9 mouse cellular contexts compared by ENCODE assay signal in the genomic region with DNA sequence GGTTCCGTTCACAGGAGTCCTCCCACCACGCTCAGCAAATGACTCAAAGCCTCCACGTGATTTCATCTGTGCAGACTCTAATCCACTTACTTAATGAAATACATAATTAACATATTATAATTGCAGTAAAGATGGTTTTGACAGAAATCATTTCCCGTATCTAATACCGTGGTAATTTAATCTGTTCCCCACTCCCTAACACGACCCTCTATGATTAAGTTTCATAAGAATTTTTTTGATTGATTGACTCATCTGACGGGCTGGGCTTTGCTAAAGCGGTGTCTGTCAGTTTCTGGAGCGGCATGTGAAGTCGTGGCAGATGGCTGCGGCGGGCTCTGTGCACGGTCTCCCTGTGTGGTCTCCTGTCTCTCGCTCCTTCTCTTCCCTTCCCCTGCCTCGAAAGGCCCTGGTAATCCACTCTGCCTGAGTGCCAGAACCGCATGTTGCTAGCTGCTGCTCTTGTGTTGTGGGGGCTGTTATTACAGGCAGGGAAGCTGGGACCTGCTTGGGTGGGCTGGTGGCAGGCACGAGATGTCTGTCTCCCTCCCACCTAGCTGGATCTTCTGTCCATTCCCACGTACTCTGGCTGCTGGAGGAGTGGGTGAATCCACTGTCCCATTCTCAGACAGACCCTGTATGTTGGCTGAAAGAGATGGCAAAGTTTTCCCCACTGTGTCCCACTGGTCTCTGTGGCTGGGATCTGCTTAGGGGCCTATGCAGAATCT.
DNase-seq lines count a peak whose midpoint lies in the region; ATAC-seq and TF ChIP-seq lines count a peak whose summit lies in the region.
"Had no signal": no experiment of that assay in that cellular context is flagged by ENCODE, and none has a peak within 500 bp of the region (broad histone marks: within the 10 kb centered on the region; RNA-seq: fewer than 3 reads in every experiment).

No protein-coding gene starts in this region.

- H3K36me3 ChIP-seq in limb, embryonic 14.5 days (ENCODE audit: control insufficient read depth, insufficient read depth, low read length) = no peaks in the 10 kb centered on the region
- H3K36me3 ChIP-seq in stomach, embryonic 16.5 days (ENCODE audit: control insufficient read depth, insufficient read depth, low read length) = no peaks in the 10 kb centered on the region

- H3K27ac ChIP-seq in limb, embryonic 14.5 days (replicated peaks; ENCODE audit: low read depth, low read length) = no peak overlapping the region
- no peak overlapping the region for H3K27ac ChIP-seq in stomach, embryonic 16.5 days (ENCODE audit: low read length)

- H3K4me2 ChIP-seq in limb, embryonic 14.5 days (replicated peaks; ENCODE audit: low read depth, low read length, severe bottlenecking) = no peak overlapping the region
- H3K4me2 ChIP-seq in stomach, embryonic 16.5 days (ENCODE audit: low read depth, low read length) = no peak overlapping the region

- WGBS in limb, embryonic 14.5 days = 47% methylated on average over 18 of the region's 18 CpGs
- 36% methylated on average over 18 of the region's 18 CpGs for WGBS in stomach, embryonic 16.5 days

- peaks cover 6% of the 10 kb centered on the region for H3K4me1 ChIP-seq in limb, embryonic 14.5 days (ENCODE audit: control insufficient read depth, insufficient read depth, low read length)
- peaks cover 5% of the 10 kb centered on the region for H3K4me1 ChIP-seq in stomach, embryonic 16.5 days (ENCODE audit: control insufficient read depth, insufficient read depth, low read length)

- no peak overlapping the region for H3K9ac ChIP-seq in limb, embryonic 14.5 days (ENCODE audit: low read depth, low read length, severe bottlenecking)
- H3K9ac ChIP-seq in stomach, embryonic 16.5 days (ENCODE audit: low read length) = no peak overlapping the region

- peak; percentile 68 for ATAC-seq in limb, embryonic 14.5 days (ENCODE audit: low FRiP score, low read depth)
- peak; percentile 39; the same call in 1 of the 2 replicates for ATAC-seq in stomach, embryonic 16.5 days (ENCODE audit: insufficient read depth, low FRiP score)
- ATAC-seq in monocyte, adult 5-6 weeks (replicated peaks; ENCODE audit: insufficient number of reproducible peaks, low FRiP score, low TSS enrichment, poor library complexity, severe bottlenecking) = no peak

- no peaks in the 10 kb centered on the region for H3K27me3 ChIP-seq in limb, embryonic 14.5 days (ENCODE audit: control insufficient read depth, insufficient read depth, low read length)
- no peaks in the 10 kb centered on the region for H3K27me3 ChIP-seq in stomach, embryonic 16.5 days (ENCODE audit: control insufficient read depth, insufficient read depth, low read length)

- peak; percentile 13 to 29 for DNase-seq in cerebellum, postnatal 36 days
- no peak for DNase-seq in cerebellum, adult 9-11 months
- DNase-seq in right cerebral cortex, postnatal 10 days (ENCODE audit: low spot score in 2 of 2) = peak; percentile 30 to 36
- no peak for DNase-seq in right cerebral cortex, postnatal 36 days (ENCODE audit: low spot score in 2 of 2)
- DNase-seq in limb, embryonic 14.5 days (ENCODE audit: low spot score) = peak; percentile 30
- DNase-seq in kidney, adult 9 months = no peak
- DNase-seq: B cell, adult 2 months had no signal

- no peak for TF ChIP-seq POLR2A in limb, embryonic 14.5 days (IDR thresholded peaks at IDR 0.05; ENCODE audit: borderline replicate concordance, extremely low read depth, insufficient read depth, insufficient read length)

- no peak overlapping the region for H3K4me3 ChIP-seq in limb, embryonic 14.5 days (replicated peaks; ENCODE audit: low read length)
- no peak overlapping the region for H3K4me3 ChIP-seq in stomach, embryonic 16.5 days (replicated peaks; ENCODE audit: low read length)

- no peaks in the 10 kb centered on the region; the same call in 1 of the 2 replicates for H3K9me3 ChIP-seq in limb, embryonic 14.5 days (ENCODE audit: control insufficient read depth, low read length)
- 0 out of 2 replicates have a peak, but pooled peaks cover 5% of the 10 kb centered on the region for H3K9me3 ChIP-seq in stomach, embryonic 16.5 days (replicated peaks; ENCODE audit: control insufficient read depth, low read length)

Comparison
In these comparisons a context has a peak if more than half of its experiments do, and no peak if none do; other contexts are left out.
1. DNase-seq: peak in cerebellum, postnatal 36 days (2 of 2), right cerebral cortex, postnatal 10 days (2 of 2) and limb, embryonic 14.5 days (single experiment); none in cerebellum, adult 9-11 months (single experiment), right cerebral cortex, postnatal 36 days (0 of 2) and kidney, adult 9 months (single experiment).